Mouse (Mus musculus) neural tube, embryonic 14.5 days (tissue): ENCODE measurements around the gene Aox2. TPM values are rescaled to one million over a fixed set of nuclear protein-coding genes. Genes with fewer than 3 reads are reported as not detected.

Experiments used
- ATAC-seq: fragments of 200-750 bp; cut with Nextera tagmentation; 2 replicates; pipeline ENCODE4 v1.8.0; 2017; ENCODE audit warnings: low read depth, mild to moderate bottlenecking, moderate TSS enrichment, moderate library complexity
- H3K27ac ChIP-seq: fragments of 300-500 bp; sonication (generic); 2 replicates; pipeline ENCODE4 v1.5.1; 2014; ENCODE audit warnings: low read depth, mild to moderate bottlenecking, control low read depth, low read length, moderate library complexity, mixed read lengths
- H3K27me3 ChIP-seq: fragments of 300-500 bp; sonication (generic); 2 replicates; pipeline ENCODE4 v1.6.1; 2014; ENCODE audit warnings: low read length; ENCODE audit not compliant: control insufficient read depth, insufficient read depth
- H3K36me3 ChIP-seq: fragments of 300-500 bp; sonication (generic); 2 replicates; pipeline ENCODE4 v1.6.1; 2014; ENCODE audit warnings: low read length, mixed read lengths; ENCODE audit not compliant: control insufficient read depth, insufficient read depth
- H3K4me1 ChIP-seq: fragments of 300-500 bp; sonication (generic); 2 replicates; pipeline ENCODE4 v1.6.1; 2014; ENCODE audit warnings: low read length; ENCODE audit not compliant: control insufficient read depth, insufficient read depth
- H3K4me2 ChIP-seq: fragments of 300-500 bp; sonication (generic); 2 replicates; pipeline ENCODE4 v1.6.1; 2014; ENCODE audit warnings: mild to moderate bottlenecking, low read depth, low read length, control low read depth
- H3K4me3 ChIP-seq: fragments of 300-500 bp; sonication (generic); 2 replicates; pipeline ENCODE4 v1.5.1; 2014; ENCODE audit warnings: low read depth, low read length, control low read depth, mixed read lengths
- H3K9ac ChIP-seq: fragments of 300-500 bp; sonication (generic); replicated peaks from 2 replicates; pipeline ENCODE4 v1.6.1; 2014; ENCODE audit warnings: low read depth, mild to moderate bottlenecking, control low read depth, low read length, mixed read lengths
- H3K9me3 ChIP-seq: fragments of 300-500 bp; sonication (generic); 2 replicates; pipeline ENCODE4 v1.6.1; 2016; ENCODE audit warnings: low read length; ENCODE audit not compliant: control insufficient read depth
- WGBS: fragments of 180-500 bp; shearing (Covaris S2); extraction: QIAGEN DNeasy Blood & Tissue Kit; methylation state at CpG from one replicate; pipeline ENCODE4 v1.1.7; 2014; 5-methylcytosine and 5-hydroxymethylcytosine counted together
- polyA plus RNA-seq: library from polyadenylated mRNA; unstranded; fragments of >200 nt; fragmentation: Nextera tagmentation; extraction: Ambion mirVana; gene quantifications from 2 replicates; pipeline ENCODE4 v1.2.1, GENCODE M21; 2014

Gene Aox2
- polyA plus RNA-seq, 1 experiment from 2014 or later: not detected

DNA sequence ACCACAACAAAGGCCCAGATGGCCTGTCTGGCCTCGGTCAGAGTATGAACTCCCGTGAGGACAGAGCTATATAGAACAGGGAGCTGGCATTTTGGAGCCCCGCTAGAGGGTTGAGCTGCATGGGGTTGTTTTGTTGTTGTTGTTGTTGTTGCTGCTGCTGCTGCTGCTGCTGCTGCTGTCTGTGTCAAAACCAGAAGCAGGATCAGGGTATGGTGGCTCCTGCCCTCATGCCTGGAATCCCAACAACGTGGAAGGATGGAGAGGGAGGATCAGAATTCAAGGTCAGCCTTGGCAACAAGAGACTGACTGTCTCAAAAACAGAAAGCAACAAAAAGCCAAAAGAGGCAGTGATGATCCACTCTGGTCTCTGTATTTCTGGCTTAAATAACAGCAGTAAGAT, 18.7 kb downstream of the Aox2 start:
- Histone ChIP-seq H3K27ac (no peak overlapping the region), H3K36me3 (no peaks in the 10 kb centered on the region), H3K4me3 (no peak overlapping the region), H3K9me3 (no peaks in the 10 kb centered on the region), H3K4me1 (no peaks in the 10 kb centered on the region), H3K9ac (no peak overlapping the region), H3K4me2 (no peak overlapping the region), H3K27me3 (no peaks in the 10 kb centered on the region)
- WGBS: 54% methylated on average over 4 of the region's 4 CpGs
- peak; percentile 44; the same call in 1 of the 2 replicates for ATAC-seq

DNA sequence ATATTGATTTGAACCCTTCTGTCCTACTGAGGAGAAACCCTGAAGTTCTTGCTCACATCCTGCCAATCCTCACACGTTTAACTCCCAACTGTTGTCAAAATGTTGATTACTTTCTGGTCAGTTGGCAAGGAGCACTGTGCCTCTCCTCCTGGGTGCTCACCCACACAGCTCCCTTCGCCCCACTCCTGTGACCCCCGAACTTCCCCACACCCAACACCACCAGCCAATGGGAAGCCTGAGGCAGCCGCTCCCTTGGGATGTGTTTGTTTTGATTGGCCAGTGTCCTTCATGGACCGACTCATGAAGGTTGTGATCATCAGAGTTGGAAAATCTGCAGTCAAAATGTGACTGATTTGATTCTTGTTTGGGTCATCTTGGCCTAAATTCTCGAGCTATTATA, 20.2 kb downstream of the Aox2 start:
- Histone ChIP-seq H3K4me3 (no peak overlapping the region), H3K27me3 (no peaks in the 10 kb centered on the region), H3K36me3 (no peaks in the 10 kb centered on the region), H3K9ac (no peak overlapping the region), H3K9me3 (no peaks in the 10 kb centered on the region), H3K4me1 (no peaks in the 10 kb centered on the region), H3K27ac (no peak overlapping the region), H3K4me2 (no peak overlapping the region)
- 78% methylated on average over 6 of the region's 6 CpGs for WGBS
- no peak for ATAC-seq

DNA sequence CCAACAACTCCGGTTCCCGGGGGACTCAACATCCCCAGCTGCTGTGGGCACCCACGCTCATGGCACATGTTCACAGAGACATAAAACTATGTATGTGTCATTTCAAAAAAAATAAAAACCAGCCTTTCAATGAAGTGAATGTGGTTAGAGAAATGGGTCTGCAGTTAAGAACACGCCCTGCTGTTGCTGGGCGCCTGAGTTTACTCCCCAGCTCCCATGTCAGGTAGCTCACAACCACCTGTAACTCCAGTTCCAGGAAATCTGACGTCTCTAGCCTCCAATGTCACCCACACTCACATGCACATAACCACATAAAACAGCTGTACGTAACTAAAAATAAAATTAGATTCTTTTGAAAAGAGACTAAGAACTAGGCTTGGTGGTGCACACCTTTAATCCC, 22.9 kb downstream of the Aox2 start:
- WGBS: 94% methylated on average over 7 of the region's 7 CpGs
- H3K36me3 ChIP-seq: no peaks in the 10 kb centered on the region
- no peak overlapping the region for H3K9ac ChIP-seq
- no peak overlapping the region for H3K27ac ChIP-seq
- H3K4me1 ChIP-seq: no peaks in the 10 kb centered on the region
- no peak overlapping the region for H3K4me2 ChIP-seq
- no peaks in the 10 kb centered on the region for H3K9me3 ChIP-seq
- no peaks in the 10 kb centered on the region for H3K27me3 ChIP-seq
- no peak overlapping the region for H3K4me3 ChIP-seq
- no peak for ATAC-seq

DNA sequence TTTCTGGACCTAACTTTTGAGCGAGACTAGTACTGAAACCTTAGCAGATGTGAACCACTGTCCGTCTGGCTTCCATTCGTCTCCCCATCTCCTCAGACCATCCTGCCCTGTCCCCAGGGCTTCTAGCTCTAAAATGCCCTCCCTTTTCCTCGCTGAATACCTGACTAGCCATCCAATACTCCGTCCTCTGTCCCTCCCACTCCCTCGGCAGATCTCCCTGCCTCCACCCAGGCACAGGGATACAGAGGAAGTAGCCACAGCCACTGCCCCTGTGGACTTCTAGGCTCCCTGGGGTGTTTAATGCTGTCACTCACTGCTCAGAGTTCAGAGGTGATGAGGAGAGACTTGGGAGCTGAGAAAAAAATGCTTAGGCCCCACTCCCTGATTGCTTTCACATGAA, 23.9 kb downstream of the Aox2 start:
- H3K27ac ChIP-seq: no peak overlapping the region
- no peak for ATAC-seq
- 72% methylated on average over 6 of the region's 6 CpGs for WGBS
- no peaks in the 10 kb centered on the region for H3K36me3 ChIP-seq
- no peak overlapping the region for H3K4me3 ChIP-seq
- H3K27me3 ChIP-seq: no peaks in the 10 kb centered on the region
- H3K4me1 ChIP-seq: no peaks in the 10 kb centered on the region
- no peak overlapping the region for H3K4me2 ChIP-seq
- no peaks in the 10 kb centered on the region for H3K9me3 ChIP-seq
- no peak overlapping the region for H3K9ac ChIP-seq

DNA sequence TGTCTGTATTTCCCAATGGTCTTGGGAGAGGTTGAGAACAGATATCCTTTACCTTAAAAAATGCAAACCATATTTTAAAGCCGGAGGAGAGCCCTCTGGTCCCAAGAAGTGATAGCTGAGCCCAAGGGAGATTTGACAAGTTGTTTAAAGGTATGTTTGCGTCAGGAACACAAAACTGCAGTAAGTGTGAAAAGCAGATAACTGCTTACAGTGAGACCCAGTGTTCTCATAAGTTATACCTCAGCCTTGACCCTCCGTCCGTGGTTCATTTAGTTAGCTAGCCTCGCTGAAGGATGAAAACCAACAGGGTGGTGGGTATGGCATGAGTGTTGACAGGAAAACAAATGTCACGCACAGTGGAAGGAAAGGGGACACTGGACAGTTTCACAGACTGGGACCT, 24.9 kb downstream of the Aox2 start:
- 93% methylated on average over 6 of the region's 6 CpGs for WGBS
- no peak for ATAC-seq
- Histone ChIP-seq H3K4me2 (no peak overlapping the region), H3K4me3 (no peak overlapping the region), H3K9me3 (no peaks in the 10 kb centered on the region), H3K36me3 (no peaks in the 10 kb centered on the region), H3K9ac (no peak overlapping the region), H3K4me1 (no peaks in the 10 kb centered on the region), H3K27me3 (no peaks in the 10 kb centered on the region), H3K27ac (no peak overlapping the region)

DNA sequence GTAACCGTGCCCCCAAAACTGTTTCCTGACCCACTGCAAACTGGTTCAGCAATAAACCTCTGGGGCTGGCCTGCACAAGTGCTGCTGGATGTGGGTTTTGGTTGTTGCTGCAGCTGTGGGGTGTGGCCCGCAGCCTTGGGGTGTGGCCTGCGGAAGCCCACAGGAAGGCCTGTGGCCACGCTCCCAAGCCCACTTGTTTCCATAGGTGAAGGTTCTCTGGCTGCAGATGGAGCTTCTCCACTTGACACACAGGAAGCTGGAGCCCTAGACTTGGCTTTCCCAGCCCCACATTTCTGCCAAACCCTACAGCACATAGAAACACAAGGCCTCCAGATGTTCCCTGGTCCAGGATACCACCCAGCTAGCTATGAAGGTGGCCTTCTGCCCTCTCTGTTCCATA, 25.6 kb downstream of the Aox2 start:
- Histone ChIP-seq H3K4me3 (no peak overlapping the region), H3K4me2 (no peak overlapping the region), H3K36me3 (no peaks in the 10 kb centered on the region), H3K9me3 (no peaks in the 10 kb centered on the region), H3K4me1 (no peaks in the 10 kb centered on the region), H3K27me3 (no peaks in the 10 kb centered on the region), H3K9ac (no peak overlapping the region), H3K27ac (no peak overlapping the region)
- 83% methylated on average over 4 of the region's 4 CpGs for WGBS
- no peak for ATAC-seq

DNA sequence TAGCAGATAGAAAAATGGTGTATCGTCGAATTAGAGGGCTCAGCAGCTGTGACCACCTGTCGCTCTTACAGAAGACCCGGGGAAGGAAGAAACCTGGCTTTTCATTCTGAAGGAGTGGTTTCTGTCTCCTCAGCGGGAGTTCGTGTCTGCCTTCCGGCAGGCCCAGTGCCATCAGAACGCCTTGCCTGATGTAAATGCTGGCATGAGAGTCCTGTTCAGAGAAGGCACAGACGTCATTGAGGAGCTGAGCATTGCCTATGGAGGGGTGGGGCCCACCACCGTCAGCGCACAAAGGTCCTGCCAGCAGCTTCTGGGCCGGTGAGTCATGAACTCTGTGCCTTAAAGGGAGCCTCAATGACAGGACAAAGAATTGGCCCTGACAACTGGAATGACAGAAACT, 26.2 kb downstream of the Aox2 start:
- no peaks in the 10 kb centered on the region for H3K27me3 ChIP-seq
- 58% methylated on average over 12 of the region's 12 CpGs for WGBS
- no peak overlapping the region for H3K4me3 ChIP-seq
- no peaks in the 10 kb centered on the region for H3K4me1 ChIP-seq
- H3K36me3 ChIP-seq: no peaks in the 10 kb centered on the region
- no peak overlapping the region for H3K9ac ChIP-seq
- ATAC-seq: no peak
- H3K27ac ChIP-seq: no peak overlapping the region
- H3K4me2 ChIP-seq: no peak overlapping the region
- H3K9me3 ChIP-seq: no peaks in the 10 kb centered on the region

DNA sequence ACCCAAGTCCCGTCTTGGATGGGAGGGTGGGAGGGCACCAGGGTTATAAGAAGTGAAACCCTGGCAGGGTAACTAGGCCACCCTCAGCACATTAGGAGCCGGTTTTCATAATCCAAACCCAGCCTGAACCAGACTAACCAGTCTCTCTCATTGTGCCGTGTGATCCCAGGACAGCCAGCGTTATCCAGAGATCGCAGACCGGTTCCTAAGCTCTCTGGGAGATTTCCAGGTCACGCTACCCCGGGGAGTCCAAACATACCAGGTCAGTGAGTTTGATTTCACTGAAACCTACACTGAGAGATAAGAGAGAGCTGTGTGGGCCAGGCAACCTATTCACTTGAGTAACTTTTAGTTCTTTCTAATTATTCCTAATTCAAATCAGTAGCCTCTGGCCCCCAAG, 29.1 kb downstream of the Aox2 start:
- Histone ChIP-seq H3K4me1 (no peaks in the 10 kb centered on the region), H3K36me3 (no peaks in the 10 kb centered on the region), H3K9ac (no peak overlapping the region), H3K4me2 (no peak overlapping the region), H3K4me3 (no peak overlapping the region), H3K9me3 (no peaks in the 10 kb centered on the region), H3K27ac (no peak overlapping the region), H3K27me3 (no peaks in the 10 kb centered on the region)
- ATAC-seq: no peak
- WGBS: 89% methylated on average over 8 of the region's 8 CpGs

DNA sequence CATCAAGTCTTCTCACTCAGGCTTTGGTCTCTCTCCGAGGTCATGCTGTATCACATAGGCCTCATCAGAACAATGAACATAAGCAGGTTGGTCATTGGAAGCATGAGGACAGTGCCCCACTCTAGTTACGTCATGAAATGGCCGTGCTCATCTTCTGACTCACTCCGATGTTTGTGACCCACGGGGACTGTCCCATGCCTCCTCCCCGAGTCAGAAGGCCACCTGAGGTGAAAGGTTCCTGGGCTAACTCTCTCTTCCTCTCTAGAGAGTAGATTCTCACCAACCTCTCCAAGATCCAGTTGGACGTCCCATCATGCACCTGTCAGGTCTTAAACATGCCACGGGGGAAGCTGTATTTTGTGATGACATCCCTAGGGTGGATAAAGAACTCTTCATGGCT, 30.5 kb downstream of the Aox2 start:
- 91% methylated on average over 8 of the region's 8 CpGs for WGBS
- H3K27me3 ChIP-seq: no peaks in the 10 kb centered on the region
- H3K9me3 ChIP-seq: no peaks in the 10 kb centered on the region
- H3K36me3 ChIP-seq: no peaks in the 10 kb centered on the region
- no peak overlapping the region for H3K9ac ChIP-seq
- H3K4me1 ChIP-seq: no peaks in the 10 kb centered on the region
- no peak overlapping the region for H3K4me2 ChIP-seq
- H3K4me3 ChIP-seq: no peak overlapping the region
- H3K27ac ChIP-seq: no peak overlapping the region
- no peak for ATAC-seq

DNA sequence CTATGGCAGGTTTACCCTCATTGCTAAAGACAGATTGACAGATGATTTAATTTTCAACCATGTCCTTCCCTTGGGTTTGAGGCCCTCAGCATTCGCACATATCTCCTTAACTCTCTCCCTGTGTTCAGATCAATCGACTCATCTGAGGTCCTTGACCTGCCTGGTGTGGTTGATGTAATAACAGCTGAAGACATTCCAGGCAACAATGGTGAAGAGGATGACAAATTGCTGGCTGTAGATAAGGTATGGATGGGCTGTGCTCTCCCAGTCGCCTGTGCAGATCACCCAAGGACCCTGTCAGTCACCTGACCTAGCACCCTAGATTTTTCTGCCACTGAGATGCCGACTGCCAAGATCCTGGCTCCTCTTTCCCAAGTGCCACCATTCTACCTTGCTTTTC, 31.7 kb downstream of the Aox2 start:
- Histone ChIP-seq H3K9me3 (no peaks in the 10 kb centered on the region), H3K36me3 (no peaks in the 10 kb centered on the region), H3K4me2 (no peak overlapping the region), H3K27me3 (no peaks in the 10 kb centered on the region), H3K9ac (no peak overlapping the region), H3K4me3 (no peak overlapping the region), H3K27ac (no peak overlapping the region), H3K4me1 (no peaks in the 10 kb centered on the region)
- no peak for ATAC-seq
- 85% methylated on average over 4 of the region's 4 CpGs for WGBS
